Mouse (Mus musculus): ENCODE data around the gene Ice1. TPM values are rescaled to one million over a fixed set of nuclear protein-coding genes. Genes with fewer than 3 reads are reported as not detected.

Ice1 gene
- polyA plus RNA-seq (2012; fragmentation: generic; extraction: Trizol), result 15.9 TPM

DNA sequence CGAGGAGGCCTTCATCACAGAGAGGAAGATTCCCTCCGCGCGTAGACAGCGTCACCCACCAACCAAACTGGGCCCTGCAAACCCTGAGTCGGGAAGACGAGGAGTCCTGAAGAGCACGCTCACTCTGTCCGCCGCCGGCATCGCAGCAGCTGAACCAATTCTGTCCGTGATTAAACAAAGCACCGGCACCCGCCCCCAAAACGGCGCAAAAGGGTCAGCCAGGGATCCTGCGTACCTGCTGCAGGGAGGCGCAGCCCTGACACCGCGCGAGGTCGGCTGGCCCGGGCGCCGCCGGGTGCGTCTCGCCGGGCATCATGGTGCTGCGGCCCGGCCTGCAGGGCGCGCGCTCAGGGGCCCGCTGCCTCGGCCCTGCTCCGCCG is at the start of gene Ice1:
TSS of gene Ice1 (minus strand) at position 353 of the 380 bp plus-strand sequence.
- H3K4me3 ChIP-seq, result peak within 1 kb of the TSS; percentile 95
- no peak for TF ChIP-seq MAX (IDR thresholded peaks at IDR 0.05; ENCODE audit: low read depth)
- no peak for TF ChIP-seq POLR2A (IDR thresholded peaks at IDR 0.05; ENCODE audit: insufficient read length, low read depth)
- TF ChIP-seq POLR2AphosphoS2 (IDR thresholded peaks at IDR 0.05; ENCODE audit: insufficient read length, low read depth), result no peak
- TF ChIP-seq SRF (IDR thresholded peaks at IDR 0.05; ENCODE audit: control insufficient read depth, insufficient read length, low read depth), result no peak
- no peak for TF ChIP-seq MYOG (IDR thresholded peaks at IDR 0.05; ENCODE audit: control insufficient read depth in 1 of 3, insufficient read depth in 1 of 3, insufficient read length in 2 of 3, low read depth in 2 of 3)
- TF ChIP-seq TCF12 (IDR thresholded peaks at IDR 0.05; ENCODE audit: insufficient read depth, poor library complexity, severe bottlenecking), result no peak
- no peak for TF ChIP-seq MYOD1 (IDR thresholded peaks at IDR 0.05; ENCODE audit: control insufficient read depth in 1 of 3, insufficient read length in 2 of 3, low read depth in 2 of 3)
- TF ChIP-seq TCF3 (IDR thresholded peaks at IDR 0.05; ENCODE audit: insufficient read length, low read depth), result no peak
- TF ChIP-seq USF1 (IDR thresholded peaks at IDR 0.05; ENCODE audit: low read depth), result no peak
- TF ChIP-seq CEBPB (IDR thresholded peaks at IDR 0.05; ENCODE audit: insufficient read depth, poor library complexity, severe bottlenecking), result no peak
- TF ChIP-seq REST (IDR thresholded peaks at IDR 0.05; ENCODE audit: insufficient read depth, insufficient read length), result no peak
- TF ChIP-seq E2F4 (IDR thresholded peaks at IDR 0.05; ENCODE audit: insufficient read depth), result no peak
- peak within 1 kb of the TSS; percentile 100 for H3K4me2 ChIP-seq (ENCODE audit: low read depth)
- no peaks in the 10 kb centered on the region for H3K36me3 ChIP-seq (ENCODE audit: control insufficient read depth, insufficient read depth)
- peaks cover 51% of the 10 kb centered on the region for H3K79me2 ChIP-seq (ENCODE audit: control insufficient read depth, insufficient read depth)
- no peaks in the 10 kb centered on the region for H3K27me3 ChIP-seq (ENCODE audit: control insufficient read depth, insufficient read depth, insufficient read length)
- H3ac ChIP-seq (ENCODE audit: control insufficient read depth, insufficient read length), result peak within 1 kb of the TSS; percentile 92

- H3ac ChIP-seq (ENCODE audit: control insufficient read depth, insufficient read length), result no peak overlapping the region
- TF ChIP-seq REST (IDR thresholded peaks at IDR 0.05; ENCODE audit: insufficient read depth, insufficient read length), result no peak
- TF ChIP-seq USF1 (IDR thresholded peaks at IDR 0.05; ENCODE audit: low read depth), result no peak
- TF ChIP-seq MAX (IDR thresholded peaks at IDR 0.05; ENCODE audit: low read depth), result no peak
- H3K4me3 ChIP-seq, result no peak overlapping the region
- peak overlapping the region; percentile 3 for H3K4me2 ChIP-seq (ENCODE audit: low read depth)
- H3K36me3 ChIP-seq (ENCODE audit: control insufficient read depth, insufficient read depth), result no peaks in the 10 kb centered on the region
- no peaks in the 10 kb centered on the region for H3K79me2 ChIP-seq (ENCODE audit: control insufficient read depth, insufficient read depth)
- H3K27me3 ChIP-seq (ENCODE audit: control insufficient read depth, insufficient read depth, insufficient read length), result no peaks in the 10 kb centered on the region
Measured at GRCm38 (mm10) chr13:70685825-70686224, 48.4 kb upstream of the Ice1 start.

GRCm38 (mm10) chr13:70684976-70685609 is 47.7 kb upstream of the Ice1 start:
- Histone ChIP-seq H3K27me3 (ENCODE audit: control insufficient read depth, insufficient read depth, insufficient read length) (no peaks in the 10 kb centered on the region), H3K4me3 (no peak overlapping the region), H3K79me2 (ENCODE audit: control insufficient read depth, insufficient read depth) (no peaks in the 10 kb centered on the region), H3K4me2 (ENCODE audit: low read depth) (peak overlapping the region; percentile 3), H3K36me3 (ENCODE audit: control insufficient read depth, insufficient read depth) (no peaks in the 10 kb centered on the region), H3ac (ENCODE audit: control insufficient read depth, insufficient read length) (no peak overlapping the region)
- TF ChIP-seq USF1 (IDR thresholded peaks at IDR 0.05; ENCODE audit: low read depth), result peak; percentile 22
- no peak for TF ChIP-seq MAX (IDR thresholded peaks at IDR 0.05; ENCODE audit: low read depth)
- no peak for TF ChIP-seq SRF (IDR thresholded peaks at IDR 0.05; ENCODE audit: control insufficient read depth, insufficient read length, low read depth)
- TF ChIP-seq CEBPB (IDR thresholded peaks at IDR 0.05; ENCODE audit: insufficient read depth, poor library complexity, severe bottlenecking), result 0 out of 2 replicates have a peak, but pooled peaks have one; percentile 17
- TF ChIP-seq TCF12 (IDR thresholded peaks at IDR 0.05; ENCODE audit: insufficient read depth, poor library complexity, severe bottlenecking), result peak; percentile 83
- peak; percentile 64 to 97 (median 95) for TF ChIP-seq MYOD1 (IDR thresholded peaks at IDR 0.05; ENCODE audit: control insufficient read depth in 1 of 3, insufficient read length in 2 of 3, low read depth in 2 of 3)
- peak; percentile 37 to 76 (median 74) for TF ChIP-seq MYOG (IDR thresholded peaks at IDR 0.05; ENCODE audit: control insufficient read depth in 1 of 3, insufficient read depth in 1 of 3, insufficient read length in 2 of 3, low read depth in 2 of 3)
- TF ChIP-seq TCF3 (IDR thresholded peaks at IDR 0.05; ENCODE audit: insufficient read length, low read depth), result peak; percentile 75
- TF ChIP-seq REST (IDR thresholded peaks at IDR 0.05; ENCODE audit: insufficient read depth, insufficient read length), result no peak

GRCm38 (mm10) chr13:70681411-70682183 is 44.2 kb upstream of the Ice1 start:
- no peaks in the 10 kb centered on the region for H3K27me3 ChIP-seq (ENCODE audit: control insufficient read depth, insufficient read depth, insufficient read length)
- TF ChIP-seq E2F4 (IDR thresholded peaks at IDR 0.05; ENCODE audit: insufficient read depth), result no peak
- TF ChIP-seq POLR2A (IDR thresholded peaks at IDR 0.05; ENCODE audit: insufficient read length, low read depth), result no peak
- no peak overlapping the region for H3K4me2 ChIP-seq (ENCODE audit: low read depth)
- no peaks in the 10 kb centered on the region for H3K79me2 ChIP-seq (ENCODE audit: control insufficient read depth, insufficient read depth)
- H3ac ChIP-seq (ENCODE audit: control insufficient read depth, insufficient read length), result no peak overlapping the region
- no peaks in the 10 kb centered on the region for H3K36me3 ChIP-seq (ENCODE audit: control insufficient read depth, insufficient read depth)
- no peak overlapping the region for H3K4me3 ChIP-seq

- TF ChIP-seq TCF12 (IDR thresholded peaks at IDR 0.05; ENCODE audit: insufficient read depth, poor library complexity, severe bottlenecking), result peak; percentile 43
- TF ChIP-seq POLR2AphosphoS2 (IDR thresholded peaks at IDR 0.05; ENCODE audit: insufficient read length, low read depth), result no peak
- TF ChIP-seq MYOG (IDR thresholded peaks at IDR 0.05; ENCODE audit: control insufficient read depth in 1 of 3, insufficient read depth in 1 of 3, insufficient read length in 2 of 3, low read depth in 2 of 3), result peak in 1 of 3 experiments; percentile 42
- no peak for TF ChIP-seq USF1 (IDR thresholded peaks at IDR 0.05; ENCODE audit: low read depth)
- no peak for TF ChIP-seq TCF3 (IDR thresholded peaks at IDR 0.05; ENCODE audit: insufficient read length, low read depth)
- peak in 2 of 3 experiments; percentile 83 to 88 for TF ChIP-seq MYOD1 (IDR thresholded peaks at IDR 0.05; ENCODE audit: control insufficient read depth in 1 of 3, insufficient read length in 2 of 3, low read depth in 2 of 3)
- TF ChIP-seq REST (IDR thresholded peaks at IDR 0.05; ENCODE audit: insufficient read depth, insufficient read length), result no peak
- no peak for TF ChIP-seq POLR2A (IDR thresholded peaks at IDR 0.05; ENCODE audit: insufficient read length, low read depth)
- no peak for TF ChIP-seq MAX (IDR thresholded peaks at IDR 0.05; ENCODE audit: low read depth)
- H3ac ChIP-seq (ENCODE audit: control insufficient read depth, insufficient read length), result no peak overlapping the region
Measured at GRCm38 (mm10) chr13:70680316-70680715, 42.9 kb upstream of the Ice1 start.

More at GRCm38 (mm10) chr13:70680316-70680715, 42.9 kb upstream of the Ice1 start:
- Histone ChIP-seq H3K4me2 (ENCODE audit: low read depth) (no peak overlapping the region), H3K4me3 (no peak overlapping the region), H3K36me3 (ENCODE audit: control insufficient read depth, insufficient read depth) (no peaks in the 10 kb centered on the region), H3K27me3 (ENCODE audit: control insufficient read depth, insufficient read depth, insufficient read length) (no peaks in the 10 kb centered on the region), H3K79me2 (ENCODE audit: control insufficient read depth, insufficient read depth) (no peaks in the 10 kb centered on the region)

Data from myocyte (in vitro differentiated cells).